10 mouse cellular contexts compared by ENCODE assay signal in the genomic region with DNA sequence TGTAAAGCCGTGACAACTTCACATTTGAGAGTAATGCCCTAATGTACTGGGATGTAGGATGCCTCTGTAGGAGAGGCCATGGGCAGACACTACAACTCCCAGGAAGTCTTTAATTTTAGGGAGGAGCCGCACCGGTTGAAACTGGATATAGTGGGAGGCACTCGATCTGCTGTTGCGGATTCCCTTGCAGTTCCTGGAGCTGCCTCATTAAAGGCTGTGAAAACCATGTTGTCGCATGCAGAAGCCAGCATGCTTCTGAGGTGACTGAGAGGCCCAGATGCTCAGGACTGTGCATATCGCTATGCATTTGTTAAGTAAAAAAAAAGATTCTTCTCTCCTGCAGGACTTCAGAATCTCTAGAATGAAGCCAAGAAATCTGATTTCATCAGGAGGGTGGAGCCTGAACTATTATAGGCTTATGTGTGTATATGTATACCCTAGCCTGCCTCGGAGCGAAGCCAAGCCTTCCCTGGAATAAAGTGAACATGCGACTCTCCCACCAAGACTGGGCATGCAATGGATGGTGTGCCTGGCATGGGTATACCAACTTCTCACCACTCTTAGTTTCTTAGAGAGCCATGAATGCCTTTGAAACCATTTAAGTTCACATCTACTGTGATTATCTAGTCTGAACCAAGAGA.
DNase-seq lines count a peak whose midpoint lies in the region; ATAC-seq and TF ChIP-seq lines count a peak whose summit lies in the region.
"Had no signal": no experiment of that assay in that cellular context is flagged by ENCODE, and none has a peak within 500 bp of the region (broad histone marks: within the 10 kb centered on the region; RNA-seq: fewer than 3 reads in every experiment).

No protein-coding gene starts in this region.

- peak; percentile 14 for TF ChIP-seq CTCF in left cerebral cortex, adult 2 months (IDR thresholded peaks at IDR 0.05)

- intact Hi-C loops in left cerebral cortex, adult 2 months (cut with DNase I) = loop anchor here (5.0 kb wide), 1 partner anchor 216 kb away; no protein-coding TSS in a partner anchor
- intact Hi-C loops in left cerebral cortex, postnatal 36 days (cut with DNase I) = no loop called here

- H3K4me3 ChIP-seq in forebrain, embryonic 13.5 days = no peak overlapping the region
- no peak overlapping the region for H3K4me3 ChIP-seq in forebrain, embryonic 10.5 days
- no peak overlapping the region for H3K4me3 ChIP-seq in left cerebral cortex, adult 2 months
- no peak overlapping the region for H3K4me3 ChIP-seq in embryonic facial prominence, embryonic 14.5 days (ENCODE audit: low read depth, low read length)
- H3K4me3 ChIP-seq in myocyte = no peak overlapping the region

- TF ChIP-seq POLR2A in myocyte (IDR thresholded peaks at IDR 0.05; ENCODE audit: insufficient read length, low read depth) = no peak

- no peak overlapping the region for H3K9ac ChIP-seq in forebrain, embryonic 13.5 days
- no peak overlapping the region for H3K9ac ChIP-seq in embryonic facial prominence, embryonic 14.5 days (ENCODE audit: low read depth, low read length)

- H3K27me3 ChIP-seq in forebrain, embryonic 13.5 days = 0 out of 2 replicates have a peak, but pooled peaks cover 4% of the 10 kb centered on the region
- no peaks in the 10 kb centered on the region for H3K27me3 ChIP-seq in forebrain, embryonic 10.5 days (ENCODE audit: poor library complexity, severe bottlenecking)
- H3K27me3 ChIP-seq in embryonic facial prominence, embryonic 14.5 days (replicated peaks; ENCODE audit: control insufficient read depth, insufficient read depth, low read length) = no peaks in the 10 kb centered on the region
- no peaks in the 10 kb centered on the region for H3K27me3 ChIP-seq in myocyte (ENCODE audit: control insufficient read depth, insufficient read depth, insufficient read length)

- H3K36me3 ChIP-seq in forebrain, embryonic 13.5 days (ENCODE audit: poor library complexity, severe bottlenecking) = no peaks in the 10 kb centered on the region
- H3K36me3 ChIP-seq in forebrain, embryonic 10.5 days (replicated peaks) = no peaks in the 10 kb centered on the region
- no peaks in the 10 kb centered on the region for H3K36me3 ChIP-seq in embryonic facial prominence, embryonic 14.5 days (ENCODE audit: control insufficient read depth, insufficient read depth, low read length)
- H3K36me3 ChIP-seq in myocyte (ENCODE audit: control insufficient read depth, insufficient read depth) = no peaks in the 10 kb centered on the region

- WGBS in forebrain, embryonic 13.5 days = 55% methylated on average over 10 of the region's 10 CpGs
- WGBS in forebrain, embryonic 10.5 days = 73% methylated on average over 10 of the region's 10 CpGs
- WGBS in embryonic facial prominence, embryonic 14.5 days = 34% methylated on average over 10 of the region's 10 CpGs

- no peaks in the 10 kb centered on the region for H3K9me3 ChIP-seq in forebrain, embryonic 13.5 days (replicated peaks)
- peaks cover 7% of the 10 kb centered on the region; the same call in 1 of the 2 replicates for H3K9me3 ChIP-seq in forebrain, embryonic 10.5 days
- peaks cover 6% of the 10 kb centered on the region; the same call in 1 of the 2 replicates for H3K9me3 ChIP-seq in embryonic facial prominence, embryonic 14.5 days (ENCODE audit: control insufficient read depth, low read length)

- no peak for DNase-seq in forebrain, embryonic 10.5 days (ENCODE audit: extremely low spot score, low spot score)
- DNase-seq in left cerebral cortex, adult 2 months (ENCODE audit: extremely low spot score in 1 of 2, low spot score in 2 of 2) = no peak
- DNase-seq in left cerebral cortex, postnatal 36 days (ENCODE audit: low spot score in 2 of 2) = no peak
- peak; percentile 65 for DNase-seq in embryonic facial prominence, embryonic 14.5 days (ENCODE audit: low spot score)
- no peak for DNase-seq in adrenal gland, postnatal 14 days
- DNase-seq: B cell, adult 2 months; lung, adult 2 months had no signal

- H3K4me1 ChIP-seq in forebrain, embryonic 13.5 days = peaks cover 26% of the 10 kb centered on the region
- peaks cover 14% of the 10 kb centered on the region for H3K4me1 ChIP-seq in forebrain, embryonic 10.5 days
- peaks cover 7% of the 10 kb centered on the region; the same call in 1 of the 2 replicates for H3K4me1 ChIP-seq in embryonic facial prominence, embryonic 14.5 days (ENCODE audit: control insufficient read depth, insufficient read depth, low read length)

- no peaks in the 10 kb centered on the region for H3K79me2 ChIP-seq in myocyte (ENCODE audit: control insufficient read depth, insufficient read depth)

- peak overlapping the region; percentile 66 for H3K27ac ChIP-seq in forebrain, embryonic 13.5 days
- H3K27ac ChIP-seq in forebrain, embryonic 10.5 days = no peak overlapping the region
- H3K27ac ChIP-seq in left cerebral cortex, adult 2 months = peak overlapping the region; percentile 48
- no peak overlapping the region for H3K27ac ChIP-seq in embryonic facial prominence, embryonic 14.5 days (replicated peaks; ENCODE audit: low read depth, low read length)

- H3K4me2 ChIP-seq in forebrain, embryonic 13.5 days = no peak overlapping the region
- H3K4me2 ChIP-seq in embryonic facial prominence, embryonic 14.5 days (ENCODE audit: low read depth, low read length) = peak overlapping the region; percentile 26; the same call in 1 of the 2 replicates
- peak overlapping the region; percentile 18 for H3K4me2 ChIP-seq in myocyte (ENCODE audit: low read depth)

- no peak overlapping the region for H3ac ChIP-seq in myocyte (ENCODE audit: control insufficient read depth, insufficient read length)

- peak; percentile 73 for ATAC-seq in forebrain, embryonic 13.5 days
- ATAC-seq in embryonic facial prominence, embryonic 14.5 days (ENCODE audit: low read depth) = peak; percentile 57
- no peak for ATAC-seq in erythroid progenitor cell, adult 5-6 weeks (replicated peaks; ENCODE audit: low FRiP score, poor library complexity, severe bottlenecking)

TF ChIP-seq in myocyte, 11 proteins besides CTCF, POLR2A, EP300 and RAD21:
- no peak for TF ChIP-seq SRF (IDR thresholded peaks at IDR 0.05; ENCODE audit: control insufficient read depth, insufficient read length, low read depth)
- TF ChIP-seq REST (IDR thresholded peaks at IDR 0.05; ENCODE audit: insufficient read depth, insufficient read length) = no peak
- no peak for TF ChIP-seq TCF12 (IDR thresholded peaks at IDR 0.05; ENCODE audit: insufficient read depth, poor library complexity, severe bottlenecking)

Comparison
In these comparisons a context has a peak if more than half of its experiments do, and no peak if none do; other contexts are left out.
1. H3K27ac ChIP-seq: peak in forebrain, embryonic 13.5 days (single experiment) and left cerebral cortex, adult 2 months (single experiment); none in forebrain, embryonic 10.5 days (single experiment) and embryonic facial prominence, embryonic 14.5 days (single experiment).